Mouse (Mus musculus): ENCODE results near the gene Rgs1. TPM values are rescaled to one million over a fixed set of nuclear protein-coding genes. Genes with fewer than 3 reads are reported as not detected.

The Rgs1 gene
- total RNA-seq (2014; rRNA removed) (2.1 and 2.8 TPM in 2 replicates), polyA plus RNA-seq (2012; rRNA removed) (not detected in 2 replicates)

- H3K27me3 ChIP-seq (ENCODE audit: control insufficient read depth, insufficient read depth, low read length) = no peaks in the 10 kb centered on the region
- no peak for TF ChIP-seq CTCF (IDR thresholded peaks at IDR 0.05; ENCODE audit: low read depth, low read length)
- no peak for TF ChIP-seq POLR2A (IDR thresholded peaks at IDR 0.05; ENCODE audit: extremely low read depth, insufficient read depth, low read length)
- H3K4me1 ChIP-seq (ENCODE audit: control insufficient read depth, insufficient read depth, low read length) = no peaks in the 10 kb centered on the region
- 70% methylated on average over 9 of the region's 9 CpGs for WGBS
- no peaks in the 10 kb centered on the region for H3K79me2 ChIP-seq (ENCODE audit: control insufficient read depth, insufficient read depth, low read length)
- no peaks in the 10 kb centered on the region; the same call in 1 of the 2 replicates for H3K36me3 ChIP-seq (ENCODE audit: control insufficient read depth, insufficient read depth, low read length)
- DNase-seq (ENCODE audit: extremely low read depth, low read depth, low spot score) = peak; percentile 45
- H3K9ac ChIP-seq (ENCODE audit: low read depth, low read length) = no peak within 1 kb of the TSS
- H3K4me3 ChIP-seq (ENCODE audit: insufficient read depth, low read depth, low read length) = peak within 1 kb of the TSS; percentile 27; the same call in 1 of the 2 replicates
- H3K27ac ChIP-seq (replicated peaks; ENCODE audit: insufficient read depth, low read depth, low read length) = no peak within 1 kb of the TSS
These were observed at the start of gene Rgs1 for GRCm38 (mm10) chr1:144248923-144249322. Gene Rgs1 (minus strand): TSS chr1:144249242.

DNA sequence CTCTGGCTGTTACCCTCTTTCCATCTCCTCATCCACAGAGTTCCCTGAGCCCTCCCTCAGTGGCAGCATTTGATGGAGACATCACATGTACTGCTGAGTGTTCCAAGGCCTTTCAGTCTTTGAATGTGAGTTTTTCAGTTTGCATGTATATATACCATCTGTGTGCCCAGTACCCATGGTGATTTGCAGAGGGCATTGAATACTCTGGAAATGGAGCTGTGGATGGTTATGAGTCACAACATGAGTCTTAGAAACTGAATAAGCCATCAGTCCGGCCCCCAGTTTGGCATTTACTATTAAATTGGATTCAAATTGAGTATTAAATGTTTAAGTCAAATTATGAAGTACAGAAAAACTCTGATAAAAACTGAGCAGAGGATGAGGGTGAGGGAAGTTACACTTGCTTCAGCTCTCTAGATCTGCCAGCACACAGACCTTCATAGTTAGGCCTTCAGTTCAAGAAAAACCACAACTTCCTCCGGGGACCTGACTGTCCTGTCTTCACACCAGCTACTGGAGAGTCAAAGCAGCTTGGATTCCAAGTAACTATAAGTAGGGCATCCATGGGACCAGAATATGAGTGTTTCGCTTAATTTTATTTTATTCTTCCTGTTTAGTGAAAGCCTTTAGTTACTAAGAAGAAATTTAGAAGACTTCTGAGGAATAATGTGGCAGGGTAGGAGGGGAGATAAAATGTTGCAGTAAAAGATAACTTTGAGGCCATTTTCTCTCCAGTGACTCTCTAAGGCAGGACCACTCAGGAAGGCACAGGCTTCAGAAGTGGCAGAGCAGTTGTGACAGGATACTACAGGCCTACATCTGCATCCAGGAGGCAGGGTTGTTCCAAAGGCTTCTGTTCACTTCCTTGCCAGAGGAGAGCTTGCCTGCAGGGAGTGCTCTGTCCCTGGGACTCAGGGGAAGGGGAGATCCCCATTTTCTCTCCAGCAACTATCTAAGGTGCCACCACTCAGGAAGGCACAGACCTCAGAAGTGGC, 34.3 kb upstream of the Rgs1 start:
- no peak overlapping the region for H3K4me3 ChIP-seq (ENCODE audit: insufficient read depth, low read depth, low read length)
- TF ChIP-seq POLR2A (IDR thresholded peaks at IDR 0.05; ENCODE audit: extremely low read depth, insufficient read depth, low read length) (no peak), CTCF (IDR thresholded peaks at IDR 0.05; ENCODE audit: low read depth, low read length) (no peak)
- H3K4me1 ChIP-seq (ENCODE audit: control insufficient read depth, insufficient read depth, low read length) = no peaks in the 10 kb centered on the region
- no peak overlapping the region for H3K27ac ChIP-seq (replicated peaks; ENCODE audit: insufficient read depth, low read depth, low read length)
- 81% methylated on average over 3 of the region's 3 CpGs for WGBS
- no peaks in the 10 kb centered on the region for H3K36me3 ChIP-seq (ENCODE audit: control insufficient read depth, insufficient read depth, low read length)
- H3K27me3 ChIP-seq (ENCODE audit: control insufficient read depth, insufficient read depth, low read length) = no peaks in the 10 kb centered on the region
- no peak overlapping the region for H3K9ac ChIP-seq (ENCODE audit: low read depth, low read length)
- no peaks in the 10 kb centered on the region for H3K79me2 ChIP-seq (ENCODE audit: control insufficient read depth, insufficient read depth, low read length)
- DNase-seq (ENCODE audit: extremely low read depth, low read depth, low spot score) = no peak

GRCm38 (mm10) chr1:144280056-144280455, 31.0 kb upstream of the Rgs1 start:
- 67% methylated on average over 4 of the region's 4 CpGs for WGBS
- no peak overlapping the region for H3K27ac ChIP-seq (replicated peaks; ENCODE audit: insufficient read depth, low read depth, low read length)
- no peaks in the 10 kb centered on the region for H3K36me3 ChIP-seq (ENCODE audit: control insufficient read depth, insufficient read depth, low read length)
- H3K4me1 ChIP-seq (ENCODE audit: control insufficient read depth, insufficient read depth, low read length) = no peaks in the 10 kb centered on the region
- DNase-seq (ENCODE audit: extremely low read depth, low read depth, low spot score) = no peak
- TF ChIP-seq POLR2A (IDR thresholded peaks at IDR 0.05; ENCODE audit: extremely low read depth, insufficient read depth, low read length) (no peak), CTCF (IDR thresholded peaks at IDR 0.05; ENCODE audit: low read depth, low read length) (no peak)
- no peak overlapping the region for H3K4me3 ChIP-seq (ENCODE audit: insufficient read depth, low read depth, low read length)
- H3K79me2 ChIP-seq (ENCODE audit: control insufficient read depth, insufficient read depth, low read length) = no peaks in the 10 kb centered on the region
- no peaks in the 10 kb centered on the region for H3K27me3 ChIP-seq (ENCODE audit: control insufficient read depth, insufficient read depth, low read length)
- no peak overlapping the region for H3K9ac ChIP-seq (ENCODE audit: low read depth, low read length)

DNA sequence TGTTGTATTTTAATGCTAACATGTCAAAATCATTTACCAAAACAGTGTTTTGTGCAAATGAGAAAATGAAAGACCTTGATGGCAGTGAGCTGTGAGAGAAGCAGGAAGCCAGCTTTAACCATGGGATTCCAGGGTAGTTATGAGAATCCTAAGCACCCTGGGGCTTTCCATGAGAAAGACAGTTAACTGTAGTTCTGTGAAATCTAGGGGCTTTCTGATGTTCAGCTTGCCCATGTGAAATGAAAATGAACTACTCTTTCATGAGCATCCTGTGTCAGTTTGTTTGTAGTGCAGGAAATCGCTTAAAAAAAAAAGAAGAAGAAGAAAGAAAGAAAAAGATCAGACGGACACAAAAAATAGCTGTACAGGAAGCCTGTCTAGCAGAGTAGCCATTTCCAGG, 23.9 kb upstream of the Rgs1 start:
- no peak overlapping the region for H3K27ac ChIP-seq (replicated peaks; ENCODE audit: insufficient read depth, low read depth, low read length)
- no peaks in the 10 kb centered on the region for H3K27me3 ChIP-seq (ENCODE audit: control insufficient read depth, insufficient read depth, low read length)
- DNase-seq (ENCODE audit: extremely low read depth, low read depth, low spot score) = no peak
- H3K79me2 ChIP-seq (ENCODE audit: control insufficient read depth, insufficient read depth, low read length) = no peaks in the 10 kb centered on the region
- no peaks in the 10 kb centered on the region for H3K36me3 ChIP-seq (ENCODE audit: control insufficient read depth, insufficient read depth, low read length)
- no peak for TF ChIP-seq POLR2A (IDR thresholded peaks at IDR 0.05; ENCODE audit: extremely low read depth, insufficient read depth, low read length)
- no peak for TF ChIP-seq CTCF (IDR thresholded peaks at IDR 0.05; ENCODE audit: low read depth, low read length)
- 66% methylated on average over 2 of the region's 2 CpGs for WGBS
- H3K9ac ChIP-seq (ENCODE audit: low read depth, low read length) = no peak overlapping the region
- no peak overlapping the region for H3K4me3 ChIP-seq (ENCODE audit: insufficient read depth, low read depth, low read length)
- H3K4me1 ChIP-seq (ENCODE audit: control insufficient read depth, insufficient read depth, low read length) = no peaks in the 10 kb centered on the region

GRCm38 (mm10) chr1:144269112-144269511, 20.1 kb upstream of the Rgs1 start:
- Histone ChIP-seq H3K27me3 (ENCODE audit: control insufficient read depth, insufficient read depth, low read length) (no peaks in the 10 kb centered on the region), H3K36me3 (ENCODE audit: control insufficient read depth, insufficient read depth, low read length) (no peaks in the 10 kb centered on the region), H3K4me3 (ENCODE audit: insufficient read depth, low read depth, low read length) (no peak overlapping the region), H3K4me1 (ENCODE audit: control insufficient read depth, insufficient read depth, low read length) (no peaks in the 10 kb centered on the region), H3K27ac (replicated peaks; ENCODE audit: insufficient read depth, low read depth, low read length) (no peak overlapping the region), H3K9ac (ENCODE audit: low read depth, low read length) (no peak overlapping the region), H3K79me2 (ENCODE audit: control insufficient read depth, insufficient read depth, low read length) (no peaks in the 10 kb centered on the region)
- TF ChIP-seq POLR2A (IDR thresholded peaks at IDR 0.05; ENCODE audit: extremely low read depth, insufficient read depth, low read length) (no peak), CTCF (IDR thresholded peaks at IDR 0.05; ENCODE audit: low read depth, low read length) (no peak)
- DNase-seq (ENCODE audit: extremely low read depth, low read depth, low spot score) = no peak
- 54% methylated on average over 2 of the region's 2 CpGs for WGBS
